Mouse (Mus musculus) liver, adult 2 months (tissue): ENCODE results near the gene Dctn1. TPM values are rescaled to one million over a fixed set of nuclear protein-coding genes. Genes with fewer than 3 reads are reported as not detected.

Experiments used
- DNase-seq: peaks from one replicate; pipeline ENCODE4 v3.0.0-alpha.2; 2011; ENCODE audit warnings: low read depth, low spot score; ENCODE audit errors: extremely low read depth
- H3K27ac ChIP-seq: fragments of 200-500 bp; replicated peaks from 2 replicates; pipeline ENCODE4 v1.5.1; 2012; ENCODE audit warnings: low read depth, mild to moderate bottlenecking, control low read depth, inconsistent platforms, low read length; ENCODE audit not compliant: insufficient read depth
- H3K27me3 ChIP-seq: fragments of 200-500 bp; 2 replicates; pipeline ENCODE4 v1.6.1; 2012; ENCODE audit warnings: mild to moderate bottlenecking, moderate library complexity, low read length, inconsistent platforms; ENCODE audit not compliant: control insufficient read depth, insufficient read depth
- H3K36me3 ChIP-seq: fragments of 200-500 bp; 2 replicates; pipeline ENCODE4 v1.6.1; 2012; ENCODE audit warnings: low read length, inconsistent platforms; ENCODE audit not compliant: control insufficient read depth, insufficient read depth
- H3K4me1 ChIP-seq: fragments of 200-500 bp; 2 replicates; pipeline ENCODE4 v1.6.1; 2011; ENCODE audit warnings: low read length; ENCODE audit not compliant: control insufficient read depth, insufficient read depth
- H3K4me3 ChIP-seq: fragments of 200-500 bp; 2 replicates; pipeline ENCODE4 v1.5.1; 2011; ENCODE audit warnings: low read depth, mild to moderate bottlenecking, control low read depth, low read length, moderate library complexity; ENCODE audit not compliant: insufficient read depth
- H3K79me2 ChIP-seq: fragments of 200-500 bp; 2 replicates; pipeline ENCODE4 v1.6.1; 2012; ENCODE audit warnings: inconsistent platforms, mild to moderate bottlenecking, low read length, moderate library complexity; ENCODE audit not compliant: control insufficient read depth, insufficient read depth
- H3K9ac ChIP-seq: fragments of 200-500 bp; 2 replicates; pipeline ENCODE4 v1.6.1; 2012; ENCODE audit warnings: low read depth, mild to moderate bottlenecking, control low read depth, inconsistent platforms, low read length
- CTCF ChIP-seq: fragments of 200-500 bp; IDR thresholded peaks from 2 replicates; pipeline ENCODE4 v1.5.1; 2011; ENCODE audit warnings: low read depth, low read length, control low read depth
- POLR2A ChIP-seq: fragments of 200-500 bp; IDR thresholded peaks from 2 replicates; pipeline ENCODE4 v1.6.1; 2011; ENCODE audit warnings: low read length, control low read depth; ENCODE audit not compliant: insufficient read depth; ENCODE audit errors: extremely low read depth
- WGBS: fragments of 180-500 bp; shearing (Covaris S2); methylation state at CpG from one replicate; pipeline ENCODE4 v1.1.7; 2018; 5-methylcytosine and 5-hydroxymethylcytosine counted together
- polyA plus RNA-seq: library from polyadenylated mRNA; depleted of rRNA; stranded (reverse); fragments of >200 nt; gene quantifications from 2 replicates; pipeline ENCODE4 v1.2.3, GENCODE M21; 2012
- total RNA-seq: library from RNA; depleted of rRNA; stranded (reverse); fragments of >200 nt; gene quantifications from 2 replicates; pipeline ENCODE4 v1.2.3, GENCODE M21; 2014

The Dctn1 gene
- total and polyA plus RNA-seq, 2 experiments = 13.5 to 36.0 TPM

DNA sequence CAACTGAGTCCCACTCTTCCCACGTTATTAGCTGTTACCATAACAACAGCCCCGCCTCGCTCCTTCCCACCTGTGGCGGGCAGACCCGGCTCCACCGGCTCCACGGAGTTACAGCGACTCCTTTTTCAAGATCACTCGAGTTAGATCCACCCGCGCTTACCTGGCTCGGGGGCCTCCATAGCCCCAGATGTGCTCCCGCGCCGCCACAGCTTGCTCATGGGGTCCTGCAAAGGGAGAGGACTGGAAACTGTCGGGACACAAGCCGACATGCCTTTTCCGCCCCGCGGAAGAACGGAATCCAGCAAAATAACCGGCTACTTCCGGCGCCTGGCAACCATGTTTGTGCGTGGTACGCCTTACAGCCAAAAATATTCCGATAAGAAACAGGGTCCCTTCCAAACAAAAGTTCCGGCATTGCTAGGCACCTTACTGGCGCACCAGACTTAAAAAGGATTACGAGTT lies 40.8 kb upstream of the Dctn1 start:
- WGBS = under 1% methylated on average over 30 of the region's 30 CpGs
- no peaks in the 10 kb centered on the region for H3K79me2 ChIP-seq
- H3K4me3 ChIP-seq = peak overlapping the region; percentile 97
- H3K4me1 ChIP-seq = peaks cover 11% of the 10 kb centered on the region
- H3K27ac ChIP-seq = peak overlapping the region; percentile 66
- peak; percentile 92 for DNase-seq
- H3K9ac ChIP-seq = peak overlapping the region; percentile 96
- no peaks in the 10 kb centered on the region for H3K27me3 ChIP-seq
- no peaks in the 10 kb centered on the region; the same call in 1 of the 2 replicates for H3K36me3 ChIP-seq
- TF ChIP-seq POLR2A (peak; percentile 59; the same call in 1 of the 2 replicates), CTCF (no peak)

DNA sequence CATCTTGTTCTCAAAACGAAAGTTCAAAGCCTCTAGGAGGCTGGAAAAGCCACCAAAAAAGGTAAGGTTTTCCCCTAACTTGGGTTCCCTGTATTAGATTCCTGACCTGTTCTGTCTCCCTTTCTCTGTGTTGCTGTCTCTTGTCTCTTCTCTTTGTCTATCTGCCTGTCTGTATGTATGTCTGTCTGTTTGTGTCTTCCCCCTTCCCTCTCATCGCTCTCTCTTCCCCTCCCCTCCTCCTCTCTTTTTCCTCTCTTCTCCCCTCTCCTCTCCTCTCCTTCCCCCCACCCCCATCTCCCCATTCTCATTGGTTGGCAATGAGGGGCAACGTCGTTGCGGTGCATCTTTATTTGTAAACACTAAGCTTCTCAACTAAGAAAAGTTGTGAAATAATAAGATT lies 40.4 kb upstream of the Dctn1 start, which contains the start of gene Ino80b:
Gene Ino80b (minus strand): TSS at position 101 of the 400 bp plus-strand sequence.
- TF ChIP-seq CTCF (no peak), POLR2A (no peak)
- H3K79me2 ChIP-seq = no peaks in the 10 kb centered on the region
- H3K4me3 ChIP-seq = peak within 1 kb of the TSS; percentile 97
- WGBS = 20% methylated on average over 5 of the region's 5 CpGs
- H3K27me3 ChIP-seq = no peaks in the 10 kb centered on the region
- no peak for DNase-seq
- no peaks in the 10 kb centered on the region; the same call in 1 of the 2 replicates for H3K36me3 ChIP-seq
- H3K9ac ChIP-seq = peak within 1 kb of the TSS; percentile 96
- peak within 1 kb of the TSS; percentile 66 for H3K27ac ChIP-seq
- H3K4me1 ChIP-seq = peaks cover 7% of the 10 kb centered on the region

DNA sequence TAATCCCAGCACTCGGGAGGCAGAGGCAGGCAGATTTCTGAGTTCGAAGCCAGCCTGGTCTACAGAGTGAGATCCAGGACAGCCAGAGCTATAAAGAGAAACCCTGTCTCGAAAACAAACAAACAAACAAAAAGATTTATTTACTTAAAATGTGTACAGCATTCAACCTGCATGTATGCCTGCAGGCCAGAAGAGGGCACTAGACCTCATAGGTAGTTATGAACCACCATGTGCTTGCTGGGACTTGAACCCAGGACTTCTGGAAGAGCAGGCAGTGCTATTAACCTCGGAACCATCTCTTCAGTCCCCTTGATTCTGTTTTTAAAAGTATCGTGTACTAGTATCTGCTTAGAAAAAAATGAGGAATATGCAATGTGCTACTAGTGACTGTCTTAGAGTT lies 38.3 kb upstream of the Dctn1 start:
- H3K27ac ChIP-seq = no peak overlapping the region
- no peak overlapping the region for H3K4me3 ChIP-seq
- H3K4me1 ChIP-seq = peaks cover 10% of the 10 kb centered on the region
- 96% methylated on average over 5 of the region's 5 CpGs for WGBS
- no peak for DNase-seq
- TF ChIP-seq POLR2A = no peak
- no peak; the same call in 1 of the 2 replicates for TF ChIP-seq CTCF
- no peaks in the 10 kb centered on the region for H3K79me2 ChIP-seq
- H3K27me3 ChIP-seq = no peaks in the 10 kb centered on the region
- H3K9ac ChIP-seq = no peak overlapping the region
- H3K36me3 ChIP-seq = no peaks in the 10 kb centered on the region; the same call in 1 of the 2 replicates

DNA sequence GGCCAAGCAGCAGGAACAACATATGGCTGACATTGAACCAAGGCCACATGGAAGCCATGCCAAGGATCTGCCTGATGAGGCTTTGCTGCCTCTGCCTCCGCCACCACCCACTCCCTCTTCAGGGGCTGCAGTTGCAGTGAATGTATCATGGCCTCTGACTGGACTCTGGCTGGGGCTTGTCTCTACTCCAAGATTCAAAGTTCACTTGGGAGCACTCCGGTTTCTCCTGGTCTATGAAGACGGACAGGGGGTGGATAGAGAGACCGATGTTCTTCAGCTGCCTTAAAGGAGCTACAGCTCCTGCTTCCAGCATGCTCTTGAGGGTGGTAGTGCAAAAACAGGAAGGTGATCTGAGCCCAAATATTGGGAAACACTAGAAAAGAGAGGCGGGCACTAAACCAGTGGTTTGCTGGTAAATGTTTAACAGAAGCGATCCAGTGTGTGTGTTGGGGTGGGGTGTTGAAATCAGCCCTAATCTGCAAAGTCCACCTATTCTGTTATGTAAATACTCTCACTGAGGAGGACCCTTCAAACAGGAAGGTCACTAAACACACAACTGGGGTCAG lies 34.2 kb upstream of the Dctn1 start:
- 14% methylated on average over 6 of the region's 6 CpGs for WGBS
- H3K27me3 ChIP-seq = no peaks in the 10 kb centered on the region
- H3K4me3 ChIP-seq = no peak overlapping the region
- no peaks in the 10 kb centered on the region for H3K36me3 ChIP-seq
- DNase-seq = peak; percentile 98
- peak overlapping the region; percentile 31 for H3K9ac ChIP-seq
- TF ChIP-seq POLR2A (no peak), CTCF (no peak)
- no peaks in the 10 kb centered on the region for H3K79me2 ChIP-seq
- H3K4me1 ChIP-seq = peaks cover 19% of the 10 kb centered on the region
- H3K27ac ChIP-seq = peak overlapping the region; percentile 69

DNA sequence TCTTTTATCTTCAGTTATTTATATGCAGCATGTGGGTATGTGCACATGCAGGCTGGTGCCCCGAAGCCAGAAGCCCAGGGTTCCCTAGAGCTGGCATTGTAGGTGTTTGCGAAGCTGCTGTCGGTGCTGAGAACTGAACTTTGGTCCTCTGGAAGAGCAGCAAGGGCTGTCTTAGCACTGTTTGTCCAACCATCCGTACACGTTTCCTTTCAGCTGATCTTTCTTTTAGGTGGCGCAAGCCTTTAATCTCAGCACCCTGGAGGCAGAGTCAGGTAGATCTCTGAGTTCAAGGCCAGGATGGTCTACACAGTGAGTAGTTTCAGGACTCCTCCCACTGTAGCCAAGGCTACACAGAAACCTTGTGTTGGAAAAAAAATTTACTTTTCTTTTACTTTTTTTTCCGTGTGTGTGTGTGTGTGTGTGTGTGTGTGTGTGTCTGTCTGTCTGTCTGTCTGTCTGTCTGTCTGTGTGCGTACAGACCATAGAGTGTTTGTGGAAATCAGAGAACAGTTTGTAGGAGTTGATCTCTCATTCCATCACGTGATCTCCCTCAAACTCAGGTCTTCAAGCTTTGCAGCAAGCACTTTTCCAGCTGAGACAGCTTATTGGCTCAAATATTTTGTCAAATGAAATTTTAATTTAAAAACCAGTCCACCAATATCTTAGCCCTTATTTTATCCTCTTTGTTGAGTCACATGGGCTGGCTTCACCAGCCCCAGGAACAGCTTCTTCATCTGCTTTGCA lies 33.4 kb upstream of the Dctn1 start:
- peak; percentile 97 for DNase-seq
- TF ChIP-seq POLR2A = no peak
- TF ChIP-seq CTCF = no peak
- WGBS = 30% methylated on average over 9 of the region's 9 CpGs

More for the DNA sequence above, 33.4 kb upstream of the Dctn1 start:
- Histone ChIP-seq H3K27me3 (no peaks in the 10 kb centered on the region), H3K4me3 (no peak overlapping the region), H3K36me3 (no peaks in the 10 kb centered on the region), H3K79me2 (no peaks in the 10 kb centered on the region), H3K27ac (peak overlapping the region; percentile 60), H3K9ac (no peak overlapping the region), H3K4me1 (peaks cover 19% of the 10 kb centered on the region)
